Mouse (Mus musculus) cerebellum, adult (tissue): ENCODE data around the gene Paqr6.
A peak's percentile ranks its signal among the peaks of the same experiment; 100 is the strongest.

Source experiments
- ATAC-seq: cut with Nextera tagmentation; 2 replicates; pipeline ENCODE4 v1.9.2; 2017; ENCODE audit warnings: mild to moderate bottlenecking, moderate library complexity, mixed read lengths; ENCODE audit not compliant: insufficient number of reproducible peaks, low FRiP score, low TSS enrichment

Gene Paqr6

GRCm38 (mm10) chr3:88364337-88364736 lies at the start of gene Paqr6:
Gene Paqr6 (plus strand): TSS chr3:88364584.
- no peak for ATAC-seq

- ATAC-seq, result peak; percentile 68
These were observed 39.4 kb upstream of the Paqr6 start, which contains the start of gene Glmp for GRCm38 (mm10) chr3:88324951-88325405. Gene Glmp (plus strand): TSS chr3:88325023.

- no peak for ATAC-seq
These were observed 35.4 kb upstream of the Paqr6 start for GRCm38 (mm10) chr3:88328956-88329355.

- ATAC-seq, result no peak
These were observed 33.1 kb upstream of the Paqr6 start for GRCm38 (mm10) chr3:88331282-88331681.

- ATAC-seq, result no peak
These were observed 30.2 kb upstream of the Paqr6 start for GRCm38 (mm10) chr3:88334029-88334658.

GRCm38 (mm10) chr3:88334902-88335435 lies 29.4 kb upstream of the Paqr6 start:
- ATAC-seq, result no peak

- ATAC-seq, result no peak
These were observed 28.8 kb upstream of the Paqr6 start for GRCm38 (mm10) chr3:88335436-88336053.

- peak; percentile 93 for ATAC-seq
These were observed 28.0 kb upstream of the Paqr6 start, which contains the start of the genes Tmem79 and Smg5 for GRCm38 (mm10) chr3:88336058-88337013. Gene Tmem79 (minus strand): TSS chr3:88336148. Gene Smg5 (plus strand): TSS chr3:88336260.

GRCm38 (mm10) chr3:88337367-88338020 lies 26.9 kb upstream of the Paqr6 start:
- no peak for ATAC-seq

GRCm38 (mm10) chr3:88338316-88338715 lies 26.1 kb upstream of the Paqr6 start:
- no peak for ATAC-seq

GRCm38 (mm10) chr3:88339006-88339405 lies 25.4 kb upstream of the Paqr6 start:
- no peak for ATAC-seq

- no peak for ATAC-seq
These were observed 13.7 kb upstream of the Paqr6 start for GRCm38 (mm10) chr3:88350732-88351131.

GRCm38 (mm10) chr3:88352907-88353306 lies 11.5 kb upstream of the Paqr6 start:
- no peak for ATAC-seq

- no peak for ATAC-seq
These were observed 9.8 kb upstream of the Paqr6 start for GRCm38 (mm10) chr3:88354396-88355165.

GRCm38 (mm10) chr3:88359584-88359983 lies 4.8 kb upstream of the Paqr6 start:
- no peak for ATAC-seq

- ATAC-seq, result no peak
These were observed 4.4 kb upstream of the Paqr6 start for GRCm38 (mm10) chr3:88359989-88360388.

- ATAC-seq, result no peak
These were observed 3.3 kb upstream of the Paqr6 start for GRCm38 (mm10) chr3:88361096-88361495.

- ATAC-seq, result 0 out of 2 replicates have a peak, but pooled peaks have one; percentile 26
These were observed 2.6 kb upstream of the Paqr6 start for GRCm38 (mm10) chr3:88361612-88362313.

GRCm38 (mm10) chr3:88363700-88364099 lies 684 bp upstream of the Paqr6 start:
- ATAC-seq, result peak; percentile 47; the same call in 1 of the 2 replicates
